Mouse (Mus musculus): Measurements from ENCODE around the gene Mif4gd.

DNA sequence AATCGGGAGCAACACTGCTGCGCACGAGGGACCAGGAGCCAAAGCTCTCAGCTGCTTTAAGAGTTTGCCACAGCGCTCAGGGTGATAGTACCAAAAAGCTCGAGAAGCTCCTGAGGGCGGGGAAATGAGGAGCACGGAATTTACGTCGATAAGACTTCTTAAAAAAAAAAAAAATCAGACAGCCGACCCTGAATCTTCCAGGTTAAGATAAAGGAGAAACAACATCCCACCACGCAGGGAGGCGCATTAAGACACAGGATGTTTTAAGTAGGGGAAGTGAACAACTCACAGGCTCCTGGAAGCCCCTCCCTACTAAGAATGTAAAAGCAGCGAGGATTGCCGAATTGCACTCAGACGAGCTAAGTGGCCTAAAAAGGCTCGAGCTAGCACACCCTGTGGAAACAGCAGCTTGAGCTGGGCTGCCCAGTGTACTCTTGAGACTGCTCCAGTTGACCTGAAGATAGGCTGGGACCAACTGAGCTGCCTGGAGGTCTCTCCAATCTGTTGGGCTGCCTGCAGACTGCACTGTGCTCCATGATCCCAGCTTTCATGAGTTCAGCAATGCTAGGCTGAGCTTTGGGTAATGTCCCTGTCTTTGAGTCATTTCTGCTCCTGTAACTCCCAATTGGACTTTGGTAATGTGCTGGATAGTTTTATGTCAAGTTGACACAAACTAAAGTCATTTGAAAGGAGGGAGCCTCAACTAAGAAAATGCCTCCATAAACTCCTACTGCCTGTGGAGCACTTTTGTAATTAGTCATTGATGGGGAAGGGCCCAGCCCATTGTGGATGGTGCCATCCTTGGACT is 573 bp upstream of the Mif4gd start:
- no peak for TF ChIP-seq CTCF (IDR thresholded peaks at IDR 0.05; ENCODE audit: control insufficient read depth, insufficient read depth, insufficient replicate concordance, low read depth, low read length)
- no peak; the same call in 1 of the 2 replicates for TF ChIP-seq POLR2A (IDR thresholded peaks at IDR 0.05; ENCODE audit: control insufficient read depth, low read depth, low read length)

All from testis, adult 2 months (tissue).